Mouse (Mus musculus) G1E (cell line): Measurements from ENCODE around the gene Nacc1.

Source experiments
- CTCF ChIP-seq: IDR thresholded peaks from 2 replicates; pipeline ENCODE4 v1.5.1; 2012; ENCODE audit warnings: low read depth, low read length, inconsistent platforms, mixed read lengths
- GATA1 ChIP-seq: IDR thresholded peaks from 2 replicates; pipeline ENCODE4 v1.6.1; 2012; ENCODE audit warnings: borderline replicate concordance, low read length, inconsistent platforms, mixed read lengths
- POLR2AphosphoS5 ChIP-seq: IDR thresholded peaks from 2 replicates; pipeline ENCODE4 v1.6.1; 2012; ENCODE audit warnings: low read depth, low read length, inconsistent platforms; ENCODE audit not compliant: insufficient replicate concordance
- TAL1 ChIP-seq: conservative IDR thresholded peaks from 2 replicates; pipeline ENCODE4 v1.6.1; 2012; ENCODE audit warnings: low read depth, low read length, inconsistent platforms, mixed read lengths

GRCm38 (mm10) chr8:84723571-84723900, 35.9 kb upstream of the Nacc1 start:
- TF ChIP-seq CTCF (no peak), TAL1 (no peak), GATA1 (no peak), POLR2AphosphoS5 (no peak)
